11 mouse cellular contexts compared by ENCODE assay signal in genomic region chr8:21095950-21096349, GRCm38 (mm10). TPM values are rescaled to one million over a fixed set of nuclear protein-coding genes. Genes with fewer than 3 reads are reported as not detected.
"Had no signal": no experiment of that assay in that cellular context is flagged by ENCODE, and none has a peak within 500 bp of the region (broad histone marks: within the 10 kb centered on the region; RNA-seq: fewer than 3 reads in every experiment).

TSS of gene Gm14851 (minus strand) at chr8:21096050.

RNA-seq across cellular contexts. Expression of gene Gm14851, which starts in this region (rescaled TPM):
- polyA plus RNA-seq: neural tube, embryonic 12.5 days; neural tube, embryonic 13.5 days; neural tube, embryonic 14.5 days; neural tube, embryonic 15.5 days; spleen, adult 2 months; stomach, embryonic 14.5 days; stomach, embryonic 16.5 days; stomach, postnatal 0 days; testis, adult 2 months; thymus, adult 2 months; urinary bladder, adult 2 months had no signal
